Mouse (Mus musculus) T-helper 2 cell (primary cell): ENCODE data around the gene Slc38a1.

Experiments used
- in situ Hi-C: fragments of 300-600 bp; cut with MboI, MseI; formaldehyde crosslinking; loops from one replicate; pipeline ENCODE4 v1.15.1; 2025; ENCODE audit warnings: high pct_unique_total_duplicates

Gene Slc38a1

DNA sequence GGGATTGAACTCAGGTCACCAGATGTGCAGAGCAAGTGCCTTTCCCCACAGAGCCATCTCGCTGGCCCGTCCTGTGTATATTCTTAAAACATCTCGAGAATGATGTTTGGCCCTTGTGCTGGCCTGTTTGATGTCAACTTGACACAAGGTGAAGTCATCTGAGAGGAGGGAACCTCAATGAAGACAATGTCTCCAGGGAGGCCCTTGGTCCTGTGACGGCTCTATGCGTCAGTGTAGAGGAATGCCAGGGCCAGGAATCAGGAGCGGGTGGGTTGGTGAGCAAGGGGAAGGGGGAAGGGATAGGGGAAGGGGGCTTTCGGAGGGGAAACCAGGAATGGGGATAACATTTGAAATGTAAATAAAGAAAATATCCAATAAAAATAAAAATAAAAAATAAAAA lies 25.2 kb downstream of the Slc38a1 start:
- in situ Hi-C loops, result no loop called here

DNA sequence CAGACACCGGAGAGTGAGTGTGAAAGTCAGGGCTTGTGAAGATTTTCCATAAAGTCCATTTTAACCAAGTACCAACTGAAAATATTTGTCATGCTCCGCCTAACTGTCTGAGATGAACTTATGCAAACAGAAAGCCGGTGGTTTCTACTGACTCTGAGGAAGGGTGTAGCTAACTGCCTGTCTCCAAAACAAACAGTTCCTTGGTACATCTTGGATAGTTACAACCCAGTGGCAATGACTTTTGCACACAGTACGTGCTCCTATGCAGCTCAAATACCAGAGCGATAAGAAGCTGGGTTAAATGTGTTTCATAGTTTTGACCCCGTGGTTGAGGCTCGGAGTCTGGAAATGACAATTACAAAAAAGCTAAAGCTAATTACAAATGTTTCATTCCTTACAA lies 34.0 kb downstream of the Slc38a1 start:
- in situ Hi-C loops, result no loop called here

DNA sequence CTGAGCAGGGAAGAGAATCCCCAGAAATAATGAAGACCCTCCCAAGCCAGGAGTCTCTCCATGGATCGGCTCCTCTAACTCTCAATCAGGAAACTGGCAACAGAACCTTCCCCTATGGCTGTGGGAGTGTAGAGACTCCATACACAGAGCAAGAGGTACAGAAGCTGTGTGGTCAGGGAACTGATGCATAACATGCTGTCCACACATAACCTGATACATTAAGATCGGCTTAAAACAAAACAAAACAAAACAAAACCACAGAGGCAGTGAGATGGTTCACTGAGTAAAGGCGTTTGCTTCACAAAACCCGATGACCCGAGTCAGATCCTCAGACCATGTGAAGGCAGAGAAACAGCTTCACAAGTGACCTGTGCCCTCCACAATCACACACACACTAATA lies 35.3 kb downstream of the Slc38a1 start:
- in situ Hi-C loops, result no loop called here

DNA sequence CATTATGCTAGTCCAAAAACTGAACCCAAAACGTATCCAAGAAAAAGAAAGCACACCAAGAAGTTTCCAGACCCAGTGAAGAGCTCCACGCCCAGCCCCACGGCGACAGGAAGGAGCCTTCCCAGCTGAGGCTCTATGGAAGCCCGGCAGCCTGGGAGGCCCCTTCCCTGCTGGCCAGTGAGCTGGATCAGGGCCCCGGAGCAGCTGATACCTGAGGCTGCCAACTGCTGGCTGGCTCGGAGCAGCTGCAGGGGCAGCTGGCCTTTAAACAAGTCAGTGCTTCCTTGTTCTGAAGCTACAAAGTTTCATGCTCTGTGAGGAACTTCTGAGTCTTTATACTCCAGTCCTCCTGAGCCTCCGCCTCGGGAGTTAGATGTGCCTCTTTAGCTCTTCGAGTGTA lies 38.4 kb downstream of the Slc38a1 start:
- in situ Hi-C loops, result no loop called here

DNA sequence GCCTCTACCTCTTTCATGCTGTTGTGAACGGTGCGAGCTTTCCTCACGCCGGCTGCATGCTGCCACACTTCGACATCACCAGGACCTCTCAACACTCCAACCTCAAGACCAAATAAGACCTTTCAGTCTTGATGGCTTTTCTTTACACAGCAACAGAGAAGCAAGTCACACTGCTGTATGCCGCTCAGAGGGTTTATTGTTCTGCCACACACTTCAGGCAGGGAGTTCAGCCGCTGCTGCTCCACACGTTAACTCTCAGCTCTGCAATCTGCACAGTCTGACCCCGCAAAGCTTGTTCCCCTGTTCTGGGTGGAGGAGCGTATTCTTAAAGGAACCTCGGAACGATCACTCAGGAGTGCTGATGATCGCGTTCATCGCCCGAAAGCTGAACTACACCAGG lies 40.7 kb downstream of the Slc38a1 start:
- in situ Hi-C loops, result no loop called here

DNA sequence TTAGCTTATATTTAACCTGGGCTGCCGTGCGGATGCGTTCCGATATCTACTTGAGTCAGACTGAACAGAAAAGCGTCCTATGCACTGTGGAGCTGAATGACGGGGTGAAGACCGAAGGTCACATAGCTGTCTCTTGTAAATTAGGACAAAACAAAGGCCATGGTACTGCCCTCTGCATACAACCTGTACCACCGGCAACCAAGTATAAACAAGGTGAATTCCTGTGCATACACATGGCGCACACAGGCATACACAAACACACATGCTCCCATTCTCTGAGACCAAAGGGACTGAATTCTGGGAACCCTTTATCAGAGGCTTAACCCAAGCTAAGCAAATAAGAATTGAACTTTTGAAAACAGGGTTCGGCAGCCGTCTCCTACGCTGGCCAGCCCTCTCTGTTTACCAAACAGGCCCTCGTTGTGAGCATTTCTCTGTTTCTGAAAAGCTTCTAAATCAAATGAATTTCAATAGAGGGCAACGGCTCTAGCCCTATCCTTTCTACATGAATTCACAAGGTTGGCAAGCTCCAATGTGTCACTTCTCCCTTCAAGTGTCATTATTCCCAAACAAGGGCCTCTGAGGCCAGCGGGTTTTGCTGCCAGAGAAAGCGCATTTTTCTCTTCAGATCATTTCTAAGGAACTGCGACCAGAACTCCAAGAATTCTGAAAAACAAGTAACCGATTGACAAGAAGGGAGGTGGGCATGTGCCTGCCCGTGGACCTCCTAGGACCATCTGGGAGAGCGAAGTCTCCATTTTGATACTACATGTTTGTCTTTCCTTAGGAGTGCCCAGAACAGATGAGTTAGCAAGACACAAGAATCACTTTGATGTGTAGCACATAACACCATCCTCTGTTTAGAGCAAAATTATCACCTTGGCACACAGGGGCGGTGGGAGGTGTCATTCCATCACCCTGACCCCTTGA lies 42.6 kb downstream of the Slc38a1 start:
- in situ Hi-C loops, result no loop called here

DNA sequence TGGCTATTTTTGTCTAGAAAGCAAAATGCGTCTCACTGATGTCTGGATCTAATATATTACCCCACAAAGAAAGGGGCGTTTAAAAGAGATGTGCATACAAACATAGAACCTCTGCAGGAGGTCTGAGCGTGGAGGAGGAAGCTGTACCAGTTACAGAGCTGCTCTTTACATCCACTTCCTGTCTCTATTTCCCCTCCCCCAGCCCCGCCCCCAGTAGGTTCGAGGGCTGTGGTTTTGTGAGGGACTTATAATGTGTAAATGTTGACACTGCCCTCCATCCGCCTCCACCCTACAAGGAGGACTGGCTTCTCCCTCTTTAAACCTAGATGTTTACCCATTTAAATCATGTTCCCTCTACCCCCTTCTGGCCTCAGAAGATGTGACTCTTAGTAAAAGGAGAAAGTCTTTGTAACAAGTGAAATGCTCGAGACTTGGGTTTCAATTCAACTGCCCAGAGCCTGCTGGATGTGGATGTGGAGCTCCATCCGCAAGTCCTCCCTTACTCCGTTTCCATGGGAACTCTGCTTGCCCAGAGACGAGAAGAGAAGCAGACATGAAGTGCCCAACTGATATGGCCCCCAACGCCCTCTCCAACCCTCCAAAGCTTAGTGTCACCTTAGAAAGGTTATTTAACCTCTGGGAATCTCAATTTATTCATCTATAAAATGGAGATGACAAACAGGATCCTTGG lies 43.7 kb downstream of the Slc38a1 start:
- in situ Hi-C loops, result no loop called here

DNA sequence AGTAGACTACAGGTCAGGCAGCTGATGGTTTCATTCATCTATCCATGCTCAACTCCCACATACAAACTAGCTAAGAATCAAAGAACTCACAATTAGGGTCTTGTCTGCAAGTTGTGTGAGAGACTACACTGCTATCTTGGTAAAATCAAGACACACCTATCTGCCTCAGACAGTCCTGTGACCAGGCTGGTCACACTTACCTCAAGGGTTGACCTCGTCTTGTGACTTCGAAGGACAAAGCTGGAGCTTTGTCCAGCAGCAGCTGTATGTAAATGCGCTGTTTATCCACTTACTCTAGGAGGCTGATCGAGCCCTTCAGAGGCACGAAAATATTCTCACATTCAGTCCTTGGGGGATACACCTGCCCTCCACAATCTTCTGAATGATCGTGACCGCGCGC lies 45.6 kb downstream of the Slc38a1 start:
- in situ Hi-C loops, result no loop called here

DNA sequence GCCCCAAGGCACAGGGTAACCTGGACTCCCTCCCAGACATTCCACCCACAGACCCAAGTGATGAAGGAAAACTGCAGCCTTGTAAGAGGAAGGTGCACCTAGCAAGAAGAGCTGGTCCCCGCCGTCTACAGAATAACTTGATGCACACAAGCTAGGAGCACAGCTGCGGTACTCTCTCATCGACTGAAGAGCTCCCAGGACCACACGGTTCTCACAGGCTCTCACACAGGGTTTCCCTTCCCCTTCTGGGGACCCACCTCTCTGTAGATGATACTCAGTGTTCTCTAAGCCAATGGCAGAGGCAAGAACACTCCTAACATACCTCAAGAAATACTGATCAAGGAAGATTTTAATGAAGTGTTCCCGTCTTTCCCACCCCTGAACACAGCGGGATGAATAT lies 48.4 kb downstream of the Slc38a1 start:
- in situ Hi-C loops, result no loop called here

DNA sequence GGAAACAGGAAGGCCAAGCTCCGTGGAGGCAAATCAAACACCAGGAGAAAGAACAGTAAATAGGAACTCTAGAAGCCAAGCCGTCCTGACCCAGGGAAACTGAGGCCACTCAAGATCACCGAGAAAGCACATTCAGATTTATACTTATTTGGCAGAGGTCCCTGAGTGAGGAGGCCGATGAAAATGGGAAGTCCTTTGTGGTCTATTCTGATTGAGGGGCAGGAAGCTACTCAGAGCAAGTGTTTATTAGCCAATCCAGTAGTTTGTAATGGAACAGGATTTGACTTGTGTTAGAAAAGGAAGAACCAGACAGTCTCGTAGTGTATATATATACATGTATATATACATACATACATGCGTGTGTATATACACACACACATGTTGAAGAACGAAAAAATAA lies 48.8 kb downstream of the Slc38a1 start:
- in situ Hi-C loops, result no loop called here

DNA sequence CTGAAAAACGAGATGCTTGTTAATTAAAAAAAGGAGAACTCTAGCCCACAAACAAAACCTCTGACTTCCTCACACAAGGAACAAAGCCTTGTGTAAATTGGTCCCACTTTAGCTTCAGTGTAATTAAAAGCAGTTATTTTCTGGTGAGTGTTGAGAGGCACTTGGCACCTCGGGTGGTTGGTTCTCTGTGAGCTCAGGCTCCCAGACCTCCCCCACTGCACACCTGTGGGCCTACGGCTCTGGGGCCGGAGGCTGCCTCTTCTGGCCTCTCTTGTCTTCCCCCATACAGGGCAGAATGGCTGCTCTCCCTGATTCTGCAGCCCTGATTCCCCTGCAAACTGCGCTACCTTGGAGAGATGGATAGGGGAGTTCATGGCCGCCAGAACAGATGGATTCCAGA lies 49.3 kb downstream of the Slc38a1 start:
- in situ Hi-C loops, result no loop called here

DNA sequence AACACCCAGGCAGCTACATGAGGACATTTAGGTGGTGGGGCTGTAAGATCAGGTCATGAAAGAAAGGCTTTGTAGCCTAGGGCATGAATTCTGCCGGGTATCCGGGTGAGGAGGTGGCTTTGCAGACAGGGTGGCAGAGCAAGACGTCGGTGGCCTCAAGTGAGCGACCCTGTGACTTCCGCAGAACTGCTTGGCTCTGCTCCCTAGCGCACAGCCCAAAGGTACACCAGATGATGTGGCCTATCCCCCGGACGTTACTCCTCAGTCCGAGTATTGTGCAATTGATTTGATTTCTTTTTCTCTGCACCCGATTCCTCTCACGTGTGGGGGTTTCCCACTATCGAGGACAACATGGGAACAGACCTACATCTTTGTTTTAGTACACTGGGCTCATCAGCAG lies 49.7 kb downstream of the Slc38a1 start:
- in situ Hi-C loops, result no loop called here

DNA sequence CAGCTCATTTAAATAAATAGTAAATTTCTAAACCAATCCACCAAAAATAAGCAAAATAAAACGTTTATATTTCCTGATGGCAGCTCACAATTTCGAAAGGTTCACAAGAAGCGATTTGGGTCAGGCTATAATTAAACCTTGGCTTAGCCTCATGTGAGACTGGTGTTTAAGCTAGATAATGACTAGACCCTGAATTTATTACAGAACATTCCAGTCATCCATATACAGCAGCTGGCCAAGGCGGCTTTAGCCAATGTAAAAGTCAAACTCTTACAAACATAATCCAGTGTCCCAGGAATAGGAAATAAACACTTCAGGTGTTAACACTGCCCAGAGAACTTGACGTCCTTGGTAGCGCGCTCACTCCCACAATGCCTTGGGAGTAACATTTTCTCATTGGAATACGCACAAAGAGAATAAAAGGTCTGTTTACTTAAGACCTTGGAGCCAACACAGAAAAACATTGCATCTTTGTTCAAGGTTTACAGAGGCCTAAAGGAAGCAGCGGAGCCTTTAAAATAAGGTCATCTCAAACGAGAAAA lies 50.8 kb downstream of the Slc38a1 start:
- in situ Hi-C loops, result no loop called here

DNA sequence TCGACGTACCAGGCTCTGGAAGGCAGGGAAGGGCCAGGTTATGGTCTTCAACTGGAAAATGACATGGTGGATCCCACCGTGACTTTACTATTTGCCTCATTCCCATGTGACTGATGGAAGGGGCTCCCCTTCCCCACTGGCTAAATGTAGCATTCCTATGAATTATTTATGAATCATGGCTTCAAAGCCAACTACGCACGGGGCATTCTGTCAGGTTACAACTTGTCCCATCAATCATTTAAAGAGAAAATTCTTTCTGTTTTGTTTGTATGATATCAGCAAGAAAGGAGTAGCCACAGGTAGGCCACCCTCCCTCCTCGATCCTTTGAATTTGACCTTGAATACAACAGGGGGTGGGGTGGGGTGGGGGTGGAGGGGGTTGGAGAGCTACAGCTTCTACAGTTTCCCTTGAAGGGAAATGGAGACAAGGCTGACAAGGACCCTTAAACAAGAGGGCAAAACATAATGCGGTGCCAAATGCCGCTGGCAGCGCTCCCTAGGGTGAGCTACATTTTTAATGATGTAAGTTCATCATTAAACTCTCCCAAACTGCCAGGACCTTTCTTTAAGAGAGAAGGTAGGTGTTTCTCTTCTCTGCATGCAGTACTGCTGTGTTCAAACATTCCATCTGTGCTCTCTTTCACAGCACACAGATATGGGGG lies 53.6 kb downstream of the Slc38a1 start:
- in situ Hi-C loops, result no loop called here

DNA sequence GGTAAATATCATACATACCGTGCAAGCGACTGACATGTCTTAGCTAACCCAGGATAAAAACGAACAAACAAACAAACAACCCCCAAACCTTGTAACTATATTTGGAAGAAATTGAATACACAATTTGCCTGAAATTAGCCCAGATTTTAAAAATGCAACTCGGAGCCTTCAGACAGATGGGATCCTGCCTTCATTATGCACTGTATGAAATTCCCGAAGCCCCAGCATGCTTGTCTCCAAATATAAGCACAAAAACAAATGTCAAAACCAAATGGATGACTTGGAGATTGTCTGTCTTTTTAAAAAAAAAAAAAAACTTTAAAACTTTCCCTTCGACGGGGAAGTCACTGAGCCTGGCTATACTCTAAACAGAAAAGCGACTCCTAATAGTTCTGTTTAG lies 54.7 kb downstream of the Slc38a1 start:
- in situ Hi-C loops, result no loop called here

DNA sequence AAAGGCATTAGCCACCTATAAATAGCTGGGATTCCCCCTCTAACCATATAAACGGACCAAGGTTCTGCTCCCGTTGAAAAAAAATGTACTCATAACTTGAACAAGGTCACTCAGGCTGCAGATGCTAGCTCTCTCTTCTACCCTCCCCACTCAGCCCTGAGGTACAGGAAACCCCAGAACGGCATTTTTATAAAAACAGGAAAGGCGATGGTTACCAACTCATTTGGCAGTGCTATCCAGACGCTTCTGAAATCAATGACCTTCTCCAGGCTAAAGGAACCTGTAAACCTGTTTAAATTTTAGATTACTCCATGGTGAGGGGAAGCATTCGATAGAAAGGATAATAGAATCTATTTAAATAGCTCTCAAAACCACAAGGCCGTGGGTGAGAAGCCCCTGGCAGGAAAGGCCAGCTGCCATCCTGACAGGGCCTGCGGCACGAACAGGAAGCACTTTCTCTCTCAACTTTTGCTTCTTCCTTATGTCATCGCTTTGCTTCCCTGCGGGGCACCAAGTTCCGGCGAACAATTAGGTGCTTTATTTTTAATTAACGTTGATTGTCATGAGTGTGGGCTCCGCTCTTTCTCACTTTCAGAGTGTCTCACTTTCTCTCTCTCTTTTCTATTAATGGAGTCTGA lies 59.2 kb downstream of the Slc38a1 start:
- in situ Hi-C loops, result no loop called here

DNA sequence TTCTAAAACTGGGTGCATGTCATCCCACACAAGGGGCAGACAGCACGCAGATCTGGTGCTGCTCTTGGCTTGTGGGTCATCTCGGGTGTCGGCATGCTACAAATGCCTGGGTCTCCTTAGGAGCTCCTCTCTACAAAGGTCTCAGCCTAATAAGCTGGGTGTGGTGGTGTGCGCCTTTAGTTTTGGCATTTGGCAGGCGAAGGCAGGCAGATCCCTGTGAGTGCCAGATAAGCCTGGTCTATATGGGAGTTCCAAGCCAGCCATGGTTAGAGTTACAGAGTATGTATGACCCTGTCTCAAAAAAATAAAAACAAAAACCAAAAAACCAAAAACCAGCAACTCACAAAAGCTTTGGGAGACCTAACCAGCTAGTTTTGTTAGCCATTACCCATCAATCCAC lies 65.7 kb downstream of the Slc38a1 start:
- in situ Hi-C loops, result loop anchor here (5.0 kb wide), 1 partner anchor 35 kb away; no protein-coding TSS in a partner anchor

DNA sequence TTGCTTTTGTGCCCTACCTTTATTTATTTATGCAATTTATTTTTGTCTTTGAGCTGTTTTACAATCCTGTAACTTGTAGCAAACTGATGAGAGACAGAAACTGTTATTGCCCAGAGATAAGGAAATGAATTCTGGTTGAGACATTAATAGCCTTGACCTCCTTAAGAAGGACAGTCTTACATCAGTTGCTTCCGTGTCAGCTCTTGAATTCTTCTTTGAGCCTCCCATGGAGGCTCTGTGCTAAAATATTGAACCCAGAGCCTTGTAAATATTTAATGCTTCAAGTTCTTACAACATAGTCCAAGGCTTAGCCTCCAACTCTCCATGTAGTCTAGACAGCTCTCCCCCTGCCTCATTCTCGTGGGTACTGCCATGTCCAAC lies 73.7 kb downstream of the Slc38a1 start:
- in situ Hi-C loops, result no loop called here

DNA sequence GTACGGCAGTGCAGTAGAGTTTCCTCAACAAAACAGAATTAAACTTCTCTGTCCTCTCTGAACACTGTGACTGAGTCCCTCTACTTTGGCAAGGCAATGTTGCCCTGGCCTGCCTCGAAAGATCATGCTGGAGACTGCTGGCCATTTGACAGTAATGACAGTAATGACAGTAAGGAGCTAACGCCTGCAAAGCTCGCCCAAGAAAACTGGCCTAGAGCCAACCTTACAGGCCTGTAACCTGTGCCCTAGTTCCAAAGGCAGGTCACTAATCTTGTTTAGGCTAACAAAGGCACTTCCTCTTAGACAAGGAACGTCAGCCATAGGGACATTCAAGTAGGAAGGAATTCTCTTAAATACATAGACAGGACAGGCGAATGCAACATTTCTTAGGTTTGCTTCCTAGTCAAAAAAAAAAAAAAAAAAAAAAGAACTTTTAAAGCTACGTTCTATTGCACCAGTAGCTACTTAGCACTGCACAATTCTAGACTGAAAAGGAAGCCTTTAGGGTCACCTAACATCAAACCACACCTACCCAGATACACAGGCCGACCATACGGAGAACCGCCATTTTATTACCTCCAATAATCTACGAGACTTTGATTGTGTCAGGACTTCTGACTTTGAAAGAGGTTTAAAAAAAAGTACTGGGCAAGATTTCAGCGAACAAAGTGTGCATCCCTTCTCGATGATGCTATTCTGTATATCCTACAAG lies 74.3 kb downstream of the Slc38a1 start:
- in situ Hi-C loops, result no loop called here

DNA sequence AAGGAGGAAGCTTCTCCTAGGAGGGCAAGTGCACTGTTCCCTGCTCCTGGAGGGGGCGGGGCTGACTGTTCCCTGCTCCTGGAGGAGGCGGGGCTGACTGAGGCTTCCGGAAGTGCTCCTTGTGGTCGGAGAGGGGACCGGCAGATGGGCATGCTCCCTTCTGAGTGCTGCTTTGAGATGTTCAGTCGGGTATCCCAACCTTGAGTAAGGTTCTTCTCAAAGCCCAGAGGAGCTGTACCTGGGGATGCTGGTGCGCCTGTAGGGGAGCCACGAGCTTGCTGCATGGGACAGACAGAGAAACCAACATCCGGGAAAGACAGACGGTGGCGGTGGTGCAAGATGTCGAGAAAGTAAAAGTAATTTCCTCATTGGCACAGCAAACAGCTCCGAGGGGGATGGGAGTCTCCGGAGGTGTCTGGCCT lies 75.9 kb downstream of the Slc38a1 start:
- in situ Hi-C loops, result no loop called here

DNA sequence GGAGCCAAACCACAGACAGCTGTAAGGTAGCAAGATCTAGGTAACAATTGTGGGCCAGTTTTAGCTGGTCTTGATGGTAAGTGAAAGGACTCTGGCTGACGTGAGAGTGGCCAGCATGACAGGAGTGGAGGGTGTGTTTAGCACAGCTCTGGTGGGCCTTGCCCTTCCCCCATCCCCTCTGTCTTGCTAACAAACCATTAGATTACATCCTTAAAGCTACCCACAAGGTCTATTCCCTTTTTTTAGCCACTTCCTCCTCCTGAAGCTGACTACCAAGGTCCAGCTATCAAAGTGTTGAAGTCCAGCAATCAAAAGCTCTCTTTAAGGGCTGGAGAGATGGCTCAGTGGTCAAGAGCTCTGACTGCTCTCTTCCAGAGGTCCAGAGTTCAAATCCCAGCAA lies 78.9 kb downstream of the Slc38a1 start:
- in situ Hi-C loops, result no loop called here
